Mouse (Mus musculus) kidney, adult 11 months (tissue): ENCODE measurements around the gene Cep112.
A peak's percentile ranks its signal among the peaks of the same experiment; 100 is the strongest.

Source experiments
- DNase-seq: peaks from one replicate; pipeline ENCODE4 v3.0.0; 2022

Cep112 gene

DNA sequence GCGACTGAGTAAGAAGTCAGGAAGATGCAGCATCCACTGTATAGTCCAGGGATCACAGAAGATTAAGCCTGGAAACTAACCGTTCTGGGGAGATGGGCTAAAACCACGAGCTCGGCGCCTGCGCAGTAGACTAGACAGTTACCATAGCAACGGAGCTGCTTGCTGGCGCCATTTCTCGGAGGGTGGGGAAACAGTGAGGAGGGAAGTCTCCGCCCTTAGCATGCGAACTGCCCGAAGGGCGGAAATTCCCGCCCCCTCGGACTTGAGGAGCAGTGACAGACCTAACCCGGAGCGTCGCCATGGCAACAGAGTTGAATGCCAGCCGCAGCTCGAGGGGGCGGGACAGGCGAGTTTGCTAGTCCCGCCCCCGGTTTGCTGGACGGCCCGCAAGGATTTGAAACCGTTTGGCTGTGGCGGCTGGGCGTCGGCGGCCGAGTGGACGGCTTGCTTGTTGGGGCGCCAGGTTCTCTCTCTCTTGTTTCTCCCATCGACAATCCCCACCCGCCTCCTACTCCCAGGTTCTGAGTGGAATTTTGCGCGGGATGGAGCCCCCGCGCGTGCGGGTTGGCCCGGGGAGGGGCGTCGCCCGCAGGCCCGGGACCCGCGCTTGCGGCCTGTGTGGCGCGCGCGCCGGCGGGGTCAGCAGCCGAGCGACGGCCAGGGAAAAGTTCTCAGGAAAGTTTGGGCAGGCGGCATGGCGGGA, at the start of gene Cep112:
Gene Cep112 (plus strand): TSS at position 304 of the 703 bp plus-strand sequence.
- DNase-seq, result peak; percentile 100

DNA sequence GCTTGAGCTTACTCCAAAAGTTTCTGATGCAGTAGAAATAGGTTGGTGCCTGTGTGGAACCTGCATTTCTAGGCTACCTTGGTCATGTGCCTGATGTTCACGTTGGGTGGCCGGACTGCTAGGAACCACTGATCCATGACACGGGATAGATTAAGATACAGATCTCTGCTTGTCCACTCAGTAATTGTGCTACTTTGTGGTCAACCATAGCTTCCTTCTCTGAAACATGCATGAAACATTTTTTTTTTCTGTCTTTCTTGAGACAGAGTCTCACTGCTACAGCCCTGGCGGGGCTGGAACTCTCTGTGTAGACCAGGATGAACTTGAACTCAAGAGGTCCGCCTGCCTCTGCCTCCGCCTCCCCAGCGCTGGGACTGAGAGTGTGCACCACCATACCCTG, 48.2 kb upstream of the Cep112 start:
- no peak for DNase-seq

DNA sequence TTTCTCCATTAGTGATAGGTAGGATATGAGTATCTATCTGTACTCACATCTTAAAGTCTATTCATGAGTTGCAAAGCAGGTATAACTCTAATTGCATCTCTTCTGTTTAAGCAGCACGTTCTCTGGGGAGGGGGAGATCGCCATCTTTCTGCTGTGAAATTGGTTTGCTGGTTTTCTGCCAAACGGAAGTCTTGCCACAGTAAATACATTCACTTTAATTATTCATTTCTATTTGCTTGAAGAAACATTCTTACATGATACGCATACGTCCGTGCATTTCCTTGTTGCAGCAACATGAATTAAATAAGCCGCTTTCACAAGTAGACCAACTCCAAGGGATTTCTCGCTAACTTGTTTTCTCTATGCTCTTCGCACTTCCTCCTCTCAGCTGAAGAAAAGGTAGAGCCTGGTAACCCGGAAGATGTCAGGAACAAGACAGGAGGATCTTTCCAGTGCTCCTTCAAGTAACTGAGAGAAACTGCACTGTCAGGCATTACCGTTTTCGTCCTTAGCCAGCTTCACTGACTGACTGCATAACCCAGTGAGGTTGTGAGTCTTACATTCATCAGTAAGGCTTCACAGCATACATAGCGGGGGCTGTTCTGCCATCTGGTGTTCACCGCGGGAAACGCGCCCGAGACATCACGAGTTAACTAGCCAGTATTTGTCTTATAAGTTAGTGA, 47.2 kb upstream of the Cep112 start:
- peak; percentile 62 for DNase-seq

DNA sequence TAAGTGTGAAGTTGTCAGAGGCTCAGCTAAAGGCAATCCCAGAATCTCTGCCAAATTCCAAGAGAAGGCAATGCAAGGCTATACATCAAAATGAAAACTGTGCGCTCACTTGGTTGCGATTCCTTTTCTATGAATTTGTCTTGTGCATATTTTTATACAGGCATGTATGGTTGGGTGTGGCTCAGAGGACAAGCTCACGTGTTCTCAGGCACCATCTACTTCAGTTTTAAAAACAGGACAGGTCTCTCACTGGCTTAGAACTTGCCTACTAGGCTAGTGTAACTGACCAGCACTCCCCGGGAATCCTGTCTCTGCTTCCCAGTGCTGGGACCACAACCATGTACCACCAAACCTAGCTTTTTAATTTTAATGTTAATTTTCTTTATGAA, 46.6 kb upstream of the Cep112 start:
- no peak for DNase-seq

DNA sequence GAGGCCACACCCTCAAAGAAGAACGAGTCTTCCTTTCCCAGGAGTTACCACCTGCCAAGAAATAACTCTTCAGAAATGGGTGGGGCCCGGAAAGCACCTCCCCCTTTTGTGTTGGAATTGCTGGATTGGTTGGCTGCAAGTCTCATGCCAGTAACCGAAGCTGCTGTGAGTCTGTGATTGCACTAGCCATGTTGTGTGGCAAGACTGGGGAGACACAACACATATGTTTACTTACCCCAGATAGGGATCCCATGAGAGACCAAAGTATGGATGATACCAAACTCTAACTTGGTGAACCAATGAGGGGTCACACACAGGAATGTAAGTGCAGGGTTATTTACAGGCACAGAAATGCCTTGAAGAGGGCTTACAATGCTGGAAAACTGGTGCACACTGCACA, 42.3 kb upstream of the Cep112 start:
- DNase-seq, result no peak

DNA sequence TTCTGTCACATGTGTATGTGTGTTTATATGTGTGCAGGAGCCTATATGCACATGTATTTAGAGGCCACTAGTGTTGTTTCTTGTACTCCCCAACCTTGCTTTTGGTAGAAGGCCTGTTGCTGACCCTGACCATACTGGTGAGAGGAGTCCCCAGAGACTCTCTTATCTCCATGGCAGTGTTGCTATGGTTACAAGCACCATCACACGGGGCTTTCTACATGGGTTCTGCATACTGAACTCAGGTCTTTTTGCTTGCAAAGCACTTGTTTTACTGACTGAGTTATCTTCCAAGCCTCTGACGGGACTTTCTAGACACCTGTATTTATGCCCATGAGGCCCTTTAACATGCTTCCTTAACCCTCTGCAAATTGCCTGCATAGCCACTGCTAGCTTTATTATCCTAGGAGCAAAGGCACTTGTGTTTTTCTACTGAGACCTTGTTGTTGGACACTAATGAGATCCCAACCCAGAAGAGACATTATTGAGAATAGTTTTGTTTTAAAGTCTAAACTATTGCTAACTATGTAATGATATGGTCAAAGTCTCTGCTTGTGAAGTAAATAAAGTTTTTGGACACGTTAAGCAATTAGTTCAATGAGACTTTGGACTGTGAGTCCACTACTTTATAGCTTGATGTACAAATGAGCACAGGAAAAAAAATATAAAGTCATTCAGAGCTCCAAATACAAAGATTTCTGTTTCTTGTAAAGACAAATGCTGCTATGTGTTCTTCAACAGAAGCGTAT, 39.9 kb upstream of the Cep112 start:
- no peak for DNase-seq

DNA sequence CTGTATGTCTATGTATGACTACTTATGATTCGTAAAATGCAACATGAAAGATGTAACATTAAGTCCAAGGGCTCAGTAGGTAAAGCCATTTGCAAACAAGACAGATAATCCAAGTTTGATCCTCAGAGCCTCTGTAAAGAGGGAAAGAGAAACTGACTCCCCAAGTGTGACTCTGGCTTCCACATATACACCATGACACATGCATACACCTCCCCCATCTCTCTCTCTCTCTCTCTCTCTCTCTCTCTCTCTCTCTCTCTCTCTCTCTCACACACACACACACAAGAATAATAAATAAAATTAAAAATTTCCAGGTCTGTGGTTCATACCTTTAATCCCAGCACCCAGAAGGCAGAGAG, 39.3 kb upstream of the Cep112 start:
- no peak for DNase-seq

DNA sequence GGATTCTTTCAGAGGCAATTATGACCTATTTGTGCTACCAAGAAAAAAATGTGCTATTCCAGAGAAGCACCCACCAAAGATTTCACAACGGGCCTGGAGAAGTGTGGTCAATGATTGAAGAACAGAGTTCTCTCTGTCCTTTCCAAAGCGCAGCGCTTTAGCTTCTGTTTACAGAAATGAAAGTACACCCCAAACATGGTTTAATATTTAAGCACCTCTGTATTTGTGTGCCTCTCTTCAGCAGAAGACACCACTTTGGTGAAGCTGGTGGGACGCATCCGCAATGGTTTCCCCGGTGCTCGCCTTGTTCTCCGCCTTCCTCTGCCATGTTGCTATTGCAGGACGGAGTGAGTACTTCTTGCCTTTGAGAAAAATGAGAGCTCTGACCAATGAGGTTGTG, 29.9 kb upstream of the Cep112 start:
- no peak for DNase-seq

DNA sequence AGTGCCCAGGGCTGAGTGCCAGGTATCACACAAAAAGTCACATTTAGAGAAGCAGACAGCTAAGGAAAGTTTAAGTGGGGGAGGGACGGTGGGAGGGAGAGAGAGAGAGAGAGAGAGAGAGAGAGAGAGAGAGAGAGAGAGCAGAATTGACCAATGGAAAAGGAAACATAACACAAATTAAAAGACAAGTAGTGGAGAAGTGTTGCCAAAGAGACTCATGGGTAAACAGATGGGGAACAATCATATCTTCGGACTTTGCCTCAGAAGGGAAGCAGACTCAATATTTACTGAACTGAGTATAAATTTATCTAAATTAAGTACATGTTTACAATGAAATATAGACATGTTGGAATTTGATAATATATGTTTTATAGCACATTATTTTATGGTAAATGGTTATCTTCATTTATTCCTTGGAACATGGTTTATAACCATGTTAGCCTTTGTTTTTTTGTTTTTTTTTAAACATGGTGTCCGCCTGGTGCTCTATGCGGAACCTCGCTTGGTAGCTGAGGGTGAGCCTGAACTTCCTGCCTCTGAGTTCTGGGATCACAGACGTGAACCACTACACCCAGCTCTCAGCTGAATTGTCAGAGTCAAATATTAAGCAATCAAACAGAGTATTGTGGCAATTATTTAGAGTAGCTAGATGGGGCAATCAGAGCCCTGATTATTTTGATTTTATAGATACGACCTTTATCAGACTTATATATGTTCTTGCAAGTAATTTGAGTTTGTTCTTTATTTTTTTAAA, 28.7 kb upstream of the Cep112 start:
- DNase-seq, result no peak

DNA sequence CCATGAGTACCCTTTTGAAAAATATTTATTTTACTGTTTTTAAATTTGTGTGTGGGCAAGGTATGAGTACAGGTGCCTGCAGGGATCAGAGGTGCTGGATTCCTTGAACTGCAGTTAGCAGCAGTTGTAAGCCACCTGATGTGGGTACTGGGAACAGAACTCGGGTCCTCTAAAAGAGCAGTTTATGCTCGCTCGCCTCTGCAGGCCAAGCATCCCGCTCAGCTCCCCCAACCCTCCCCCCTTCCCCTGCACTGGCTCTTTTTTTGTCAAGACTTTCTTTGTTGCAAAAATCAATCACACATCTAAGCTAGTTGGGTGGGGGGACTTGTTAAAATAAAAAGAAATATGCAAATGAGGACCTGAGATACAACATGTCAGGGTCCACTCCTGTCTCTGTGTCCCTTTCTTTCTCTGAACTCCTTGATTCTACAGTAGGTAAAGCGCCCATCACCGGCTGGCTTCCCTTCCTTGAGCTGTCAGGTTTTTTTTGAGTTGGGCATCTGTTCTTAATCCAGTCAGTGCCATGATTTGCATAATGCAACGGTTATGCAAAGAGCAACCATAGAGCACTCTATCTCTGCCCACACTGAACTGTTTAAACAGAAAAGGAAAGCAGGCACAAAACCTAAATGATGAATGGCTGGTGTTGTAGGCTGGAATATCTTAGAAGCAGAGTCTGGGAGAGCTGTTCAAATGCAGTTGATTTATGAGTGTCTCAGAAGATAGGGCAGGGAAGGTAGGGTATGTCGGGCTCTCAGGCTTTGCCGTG, 14.9 kb upstream of the Cep112 start:
- DNase-seq, result no peak

DNA sequence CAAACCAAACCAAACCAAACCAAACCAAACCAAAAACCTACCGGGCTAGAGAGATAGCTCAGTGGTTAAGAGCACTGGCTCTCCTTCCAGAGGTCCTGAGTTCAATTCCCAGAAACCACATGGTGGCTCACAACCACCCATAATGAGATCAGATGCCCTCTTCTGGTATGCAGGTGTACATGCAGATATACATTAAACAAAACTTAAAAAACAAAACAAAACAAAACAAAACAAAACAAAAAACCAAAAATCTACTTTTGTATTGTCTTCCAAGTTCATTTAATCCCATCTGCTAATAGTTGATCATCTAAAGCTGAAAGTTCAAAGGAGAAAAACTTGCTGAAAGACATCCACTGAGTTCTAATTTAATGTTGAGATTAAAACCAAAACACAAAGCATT, 8.6 kb upstream of the Cep112 start:
- no peak for DNase-seq

DNA sequence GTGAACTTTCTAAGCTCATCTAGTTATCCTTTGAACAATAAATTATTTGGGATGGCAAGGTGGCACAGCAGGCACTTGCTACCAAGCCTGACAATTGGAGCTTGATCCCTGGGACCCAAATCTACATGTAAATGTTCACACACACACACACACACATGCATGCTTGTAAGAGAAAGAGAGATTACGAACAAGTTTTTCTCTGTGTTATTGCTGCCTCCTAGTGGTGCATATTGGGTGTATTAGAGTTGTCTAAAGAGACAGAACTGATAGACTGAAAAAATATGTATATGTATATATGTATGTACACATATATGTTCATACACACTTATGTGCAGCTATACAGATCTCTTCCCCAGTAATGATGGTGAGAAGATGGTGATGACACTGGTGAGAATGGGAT, 6.5 kb upstream of the Cep112 start:
- DNase-seq, result no peak

DNA sequence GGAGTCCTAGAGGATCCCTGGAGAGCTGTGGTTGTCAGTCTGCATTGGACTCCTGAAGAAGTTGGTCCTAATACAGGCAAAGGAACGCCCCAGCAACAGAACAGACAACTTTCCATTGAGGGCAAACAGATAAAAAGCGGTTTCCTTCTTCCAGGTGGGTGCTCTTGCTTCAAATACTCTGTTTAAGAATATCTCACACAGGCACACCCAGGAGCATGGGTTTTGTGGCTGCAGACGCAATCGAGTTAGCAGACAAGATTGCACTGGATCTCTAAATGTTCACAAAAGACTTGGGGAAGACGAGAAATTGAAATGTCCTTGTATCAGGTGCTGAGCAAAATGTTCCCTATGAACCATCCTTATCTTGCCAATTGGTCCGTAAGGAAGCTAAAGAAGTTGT, 5.8 kb upstream of the Cep112 start:
- DNase-seq, result no peak

DNA sequence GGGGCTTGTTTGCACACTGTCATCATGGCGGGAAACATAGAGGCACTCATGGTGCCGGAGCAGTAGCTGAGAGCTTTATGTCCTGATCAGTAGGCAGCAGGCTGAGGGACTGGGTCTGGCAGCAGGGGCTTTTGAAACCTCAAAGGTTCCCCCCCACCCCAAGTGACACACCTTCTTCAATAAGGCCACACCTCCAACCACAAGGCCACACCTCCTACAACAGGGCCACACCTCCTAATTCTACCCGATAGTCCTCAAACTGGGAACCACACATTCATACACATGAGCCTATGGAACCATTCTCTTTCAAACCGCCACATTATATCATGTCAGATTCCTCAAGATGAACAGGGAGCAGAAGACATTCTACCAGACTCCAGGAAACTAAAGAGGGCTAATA, 4.2 kb upstream of the Cep112 start:
- DNase-seq, result no peak

DNA sequence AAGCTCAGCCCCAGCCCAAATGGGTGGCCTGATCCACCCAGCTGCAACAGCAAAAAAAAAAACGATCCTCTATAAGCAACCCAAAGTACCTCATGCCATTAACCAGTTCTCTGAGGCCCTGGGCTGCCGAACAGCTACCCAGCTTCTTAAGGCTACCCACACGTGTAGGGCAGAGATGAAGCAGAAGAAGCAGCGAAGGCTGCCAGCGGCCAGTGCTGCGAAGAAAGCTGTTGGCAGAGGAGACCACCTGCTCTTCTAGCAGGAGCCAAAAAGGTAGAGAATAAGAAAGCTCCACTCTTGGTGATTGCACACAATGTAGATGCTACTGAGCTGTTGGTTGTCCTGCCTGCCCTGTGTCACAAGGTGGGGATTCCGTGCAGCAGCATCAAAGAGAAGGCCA, 1.8 kb upstream of the Cep112 start:
- no peak for DNase-seq

DNA sequence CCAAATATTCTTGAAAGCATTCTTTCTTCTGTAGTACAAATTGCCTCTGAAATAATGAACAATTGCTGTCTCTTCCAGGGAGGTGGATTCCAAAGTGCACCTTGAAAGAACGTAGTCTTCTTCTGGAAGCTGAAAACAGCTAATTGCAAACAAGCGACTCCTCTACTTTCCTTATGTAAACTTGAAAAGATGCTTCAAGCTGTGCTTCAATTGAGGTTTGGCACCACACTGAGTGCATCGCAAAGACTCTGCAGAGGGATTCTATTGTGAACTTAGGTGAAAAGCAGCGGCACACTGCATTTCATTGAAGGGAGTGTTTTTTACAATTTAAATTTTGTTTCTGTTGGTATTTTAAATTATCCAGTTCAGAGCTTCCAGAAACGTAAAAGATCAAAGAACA, 881 bp upstream of the Cep112 start:
- DNase-seq, result no peak

DNA sequence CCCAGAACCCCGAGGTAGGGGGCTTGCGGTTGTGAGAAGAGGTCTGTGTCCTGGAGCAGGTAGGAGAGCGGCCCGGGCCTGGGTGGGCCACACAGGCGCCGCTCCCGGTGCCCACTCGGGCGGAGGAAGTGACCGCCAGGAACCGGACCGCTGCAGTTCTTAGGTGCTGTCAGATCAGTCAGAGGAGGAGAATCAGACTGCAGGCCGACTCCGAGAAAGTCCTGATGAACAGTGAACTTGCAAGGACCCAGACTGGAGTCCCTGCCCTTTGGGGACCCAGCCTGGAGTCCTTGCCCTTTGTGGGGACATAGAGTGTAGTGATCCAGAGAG, 565 bp downstream of the Cep112 start:
- DNase-seq, result peak; percentile 16

DNA sequence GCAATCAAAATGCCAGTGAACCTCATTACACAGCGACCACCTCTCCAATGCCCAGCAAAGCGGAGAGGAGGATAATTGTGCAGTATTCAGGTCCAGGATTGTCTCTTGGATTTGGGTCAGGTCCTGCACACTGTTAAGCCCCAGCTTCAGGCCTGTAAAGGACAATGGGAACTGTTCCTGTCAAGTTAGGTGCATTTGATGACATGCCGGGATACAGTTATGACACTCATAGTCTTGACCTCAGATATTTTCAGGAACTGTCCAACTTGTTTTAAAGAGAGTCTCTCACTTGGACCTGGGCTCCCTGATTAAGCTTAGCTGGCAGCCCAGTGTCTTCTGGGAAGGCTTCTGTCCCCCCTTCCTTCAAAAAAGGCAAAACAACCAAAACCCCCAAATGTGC, 1.1 kb downstream of the Cep112 start:
- DNase-seq, result no peak

DNA sequence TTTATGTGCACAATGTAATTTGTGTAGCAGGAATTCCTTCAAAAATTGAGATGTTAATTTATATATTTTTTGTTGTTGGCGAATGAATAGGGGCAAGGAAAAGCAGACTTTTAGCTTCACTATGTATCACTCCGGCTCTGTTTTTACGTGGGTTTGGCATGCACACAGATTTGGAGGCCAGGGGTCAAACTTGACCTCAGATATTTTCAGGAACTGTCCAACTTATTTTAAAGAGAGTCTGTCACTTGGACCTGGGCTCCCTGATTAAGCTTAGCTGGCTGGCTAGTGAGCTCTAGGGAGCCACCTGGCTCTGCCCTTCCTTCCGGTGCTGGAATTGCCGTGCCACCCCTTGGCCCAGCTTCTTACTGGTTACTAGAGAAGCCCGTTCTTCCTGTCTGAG, 2.2 kb downstream of the Cep112 start:
- no peak for DNase-seq

DNA sequence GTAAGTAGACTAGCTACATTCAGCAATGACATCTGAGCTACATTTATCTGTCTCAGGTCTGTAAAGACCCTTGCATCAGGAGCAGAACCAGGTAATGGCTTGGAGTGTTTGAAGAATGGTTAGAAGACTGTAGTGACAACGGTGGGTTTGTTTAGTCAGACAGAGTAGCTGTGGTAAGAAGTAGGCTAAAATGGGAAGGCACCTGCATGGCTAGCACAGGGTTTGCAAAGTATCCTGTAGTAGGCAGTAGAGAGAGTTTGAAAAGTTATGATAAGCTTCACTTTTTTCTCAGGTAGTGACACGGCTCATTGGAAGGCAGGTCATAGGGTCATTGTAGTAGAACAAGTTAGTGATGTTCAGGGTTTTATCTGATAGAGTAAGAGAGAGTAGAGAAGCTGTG, 4.1 kb downstream of the Cep112 start:
- no peak for DNase-seq

DNA sequence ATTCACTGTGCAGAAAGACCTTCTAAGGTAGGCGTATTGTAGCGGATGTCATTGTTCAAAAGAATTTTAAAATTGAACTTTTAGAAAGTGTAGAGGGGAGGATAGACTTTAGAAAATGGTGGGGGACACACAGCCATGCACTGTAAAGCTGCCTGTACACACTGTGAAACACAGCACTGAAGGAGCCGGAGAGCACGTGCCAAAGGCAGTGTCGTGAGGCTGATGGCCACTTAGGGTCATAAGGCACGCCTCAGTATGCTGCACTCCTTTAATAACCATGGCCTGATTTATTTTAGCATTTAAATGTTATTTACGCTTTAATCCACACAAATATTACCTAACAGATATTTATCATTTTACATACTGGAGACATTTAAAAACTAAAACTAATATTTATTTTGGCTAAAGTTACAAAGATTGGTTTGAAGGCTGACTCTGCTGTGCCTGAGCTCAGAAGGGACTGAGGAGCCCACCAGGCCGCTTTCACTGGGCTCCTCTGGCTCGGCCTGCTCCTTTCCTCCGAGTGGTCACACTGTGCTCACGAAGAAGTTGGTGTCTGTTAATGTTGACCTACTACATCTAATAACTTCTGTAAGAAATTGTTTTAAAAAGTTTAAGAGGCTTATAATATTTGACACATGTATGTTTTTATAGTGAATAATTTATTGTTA, 19.0 kb downstream of the Cep112 start:
- DNase-seq, result no peak

DNA sequence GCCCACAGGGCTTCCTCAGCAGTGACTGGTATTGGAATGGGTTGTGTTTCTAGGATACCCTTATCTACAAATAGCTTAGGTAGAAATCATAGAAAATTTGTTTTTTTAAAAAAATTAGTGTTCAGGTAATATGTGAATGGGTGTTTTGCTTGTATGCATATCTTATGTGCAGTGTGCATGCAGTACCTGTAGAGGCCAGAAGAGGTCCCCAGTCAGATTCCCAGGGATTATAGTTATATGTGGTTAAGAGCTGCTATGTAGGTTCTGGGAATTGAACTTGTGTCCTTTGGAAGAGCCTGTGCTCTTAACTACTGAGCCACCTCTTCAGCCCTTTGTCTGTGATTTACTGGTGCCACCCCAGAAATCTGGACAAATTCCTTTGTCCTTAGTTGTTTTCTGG, 22.2 kb downstream of the Cep112 start:
- DNase-seq, result no peak
